Mouse (Mus musculus): ENCODE data around the gene Wdr47. TPM values are rescaled to one million over a fixed set of nuclear protein-coding genes. Genes with fewer than 3 reads are reported as not detected.
"Not testable (repeated sequence)": the region's sequence is repeated elsewhere in the genome, so short reads cannot be mapped to it uniquely, and the experiment has no call there.

The Wdr47 gene
- polyA plus RNA-seq, 1 experiment = 8.3 TPM

GRCm38 (mm10) chr3:108562777-108563271, 28.3 kb upstream of the Wdr47 start:
- peaks cover 15% of the 10 kb centered on the region for H3K36me3 ChIP-seq (ENCODE audit: control insufficient read depth, insufficient read depth, low read length)
- no peak for TF ChIP-seq POLR2A (IDR thresholded peaks at IDR 0.05; ENCODE audit: control insufficient read depth, extremely low read depth, insufficient read depth, low read length, poor library complexity)
- no peak for TF ChIP-seq CTCF (IDR thresholded peaks at IDR 0.05; ENCODE audit: borderline replicate concordance, control insufficient read depth, extremely low read depth, insufficient read depth, low read length, poor library complexity)
- WGBS = under 1% methylated on average over 15 of the region's 15 CpGs
- H3K4me1 ChIP-seq (replicated peaks; ENCODE audit: control insufficient read depth, insufficient read depth, low read length) = peaks cover 2% of the 10 kb centered on the region; the same call in 1 of the 2 replicates
- no peaks in the 10 kb centered on the region for H3K27me3 ChIP-seq (ENCODE audit: control insufficient read depth, insufficient read depth, low read length)
- peak; percentile 39 for DNase-seq
- H3K4me3 ChIP-seq (ENCODE audit: control insufficient read depth, insufficient read depth, low read length) = peak overlapping the region; percentile 32
- peak overlapping the region; percentile 90 for H3K27ac ChIP-seq (ENCODE audit: control insufficient read depth, insufficient read depth, low read length)

GRCm38 (mm10) chr3:108563309-108563708, 27.8 kb upstream of the Wdr47 start:
- peak; percentile 82 for DNase-seq
- WGBS = 2% methylated on average over 4 of the region's 4 CpGs
- Histone ChIP-seq H3K4me1 (replicated peaks; ENCODE audit: control insufficient read depth, insufficient read depth, low read length) (peaks cover 2% of the 10 kb centered on the region; the same call in 1 of the 2 replicates), H3K4me3 (ENCODE audit: control insufficient read depth, insufficient read depth, low read length) (no peak overlapping the region), H3K27ac (ENCODE audit: control insufficient read depth, insufficient read depth, low read length) (peak overlapping the region; percentile 90), H3K27me3 (ENCODE audit: control insufficient read depth, insufficient read depth, low read length) (no peaks in the 10 kb centered on the region), H3K36me3 (ENCODE audit: control insufficient read depth, insufficient read depth, low read length) (peaks cover 11% of the 10 kb centered on the region)
- TF ChIP-seq POLR2A (IDR thresholded peaks at IDR 0.05; ENCODE audit: control insufficient read depth, extremely low read depth, insufficient read depth, low read length, poor library complexity) = no peak
- TF ChIP-seq CTCF (IDR thresholded peaks at IDR 0.05; ENCODE audit: borderline replicate concordance, control insufficient read depth, extremely low read depth, insufficient read depth, low read length, poor library complexity) = no peak

- WGBS = 80% methylated on average over 15 of the region's 15 CpGs
- TF ChIP-seq CTCF (IDR thresholded peaks at IDR 0.05; ENCODE audit: borderline replicate concordance, control insufficient read depth, extremely low read depth, insufficient read depth, low read length, poor library complexity) (no peak), POLR2A (IDR thresholded peaks at IDR 0.05; ENCODE audit: control insufficient read depth, extremely low read depth, insufficient read depth, low read length, poor library complexity) (no peak)
- Histone ChIP-seq H3K27ac (ENCODE audit: control insufficient read depth, insufficient read depth, low read length) (no peak overlapping the region), H3K4me1 (replicated peaks; ENCODE audit: control insufficient read depth, insufficient read depth, low read length) (peaks cover 4% of the 10 kb centered on the region), H3K36me3 (ENCODE audit: control insufficient read depth, insufficient read depth, low read length) (no peaks in the 10 kb centered on the region), H3K27me3 (ENCODE audit: control insufficient read depth, insufficient read depth, low read length) (no peaks in the 10 kb centered on the region), H3K4me3 (ENCODE audit: control insufficient read depth, insufficient read depth, low read length) (no peak overlapping the region)
- no peak for DNase-seq
These were observed 22.8 kb upstream of the Wdr47 start for GRCm38 (mm10) chr3:108567990-108568877.

- H3K27ac ChIP-seq (ENCODE audit: control insufficient read depth, insufficient read depth, low read length); H3K36me3 ChIP-seq (ENCODE audit: control insufficient read depth, insufficient read depth, low read length); H3K27me3 ChIP-seq (ENCODE audit: control insufficient read depth, insufficient read depth, low read length); DNase-seq; H3K4me1 ChIP-seq (replicated peaks; ENCODE audit: control insufficient read depth, insufficient read depth, low read length); H3K4me3 ChIP-seq (ENCODE audit: control insufficient read depth, insufficient read depth, low read length): not testable (repeated sequence)
- 55% methylated on average over 3 of the region's 3 CpGs for WGBS
These were observed 21.4 kb upstream of the Wdr47 start for GRCm38 (mm10) chr3:108569636-108570035.

- no peaks in the 10 kb centered on the region for H3K27me3 ChIP-seq (ENCODE audit: control insufficient read depth, insufficient read depth, low read length)
- peaks cover 4% of the 10 kb centered on the region for H3K4me1 ChIP-seq (replicated peaks; ENCODE audit: control insufficient read depth, insufficient read depth, low read length)
- no peaks in the 10 kb centered on the region for H3K36me3 ChIP-seq (ENCODE audit: control insufficient read depth, insufficient read depth, low read length)
- H3K4me3 ChIP-seq (ENCODE audit: control insufficient read depth, insufficient read depth, low read length) = no peak overlapping the region
- DNase-seq = no peak
- H3K27ac ChIP-seq (ENCODE audit: control insufficient read depth, insufficient read depth, low read length) = no peak overlapping the region
- 85% methylated on average over 14 of the region's 14 CpGs for WGBS
- TF ChIP-seq CTCF (IDR thresholded peaks at IDR 0.05; ENCODE audit: borderline replicate concordance, control insufficient read depth, extremely low read depth, insufficient read depth, low read length, poor library complexity) = no peak
- no peak for TF ChIP-seq POLR2A (IDR thresholded peaks at IDR 0.05; ENCODE audit: control insufficient read depth, extremely low read depth, insufficient read depth, low read length, poor library complexity)
These were observed 20.3 kb upstream of the Wdr47 start for GRCm38 (mm10) chr3:108570813-108571212.

DNA sequence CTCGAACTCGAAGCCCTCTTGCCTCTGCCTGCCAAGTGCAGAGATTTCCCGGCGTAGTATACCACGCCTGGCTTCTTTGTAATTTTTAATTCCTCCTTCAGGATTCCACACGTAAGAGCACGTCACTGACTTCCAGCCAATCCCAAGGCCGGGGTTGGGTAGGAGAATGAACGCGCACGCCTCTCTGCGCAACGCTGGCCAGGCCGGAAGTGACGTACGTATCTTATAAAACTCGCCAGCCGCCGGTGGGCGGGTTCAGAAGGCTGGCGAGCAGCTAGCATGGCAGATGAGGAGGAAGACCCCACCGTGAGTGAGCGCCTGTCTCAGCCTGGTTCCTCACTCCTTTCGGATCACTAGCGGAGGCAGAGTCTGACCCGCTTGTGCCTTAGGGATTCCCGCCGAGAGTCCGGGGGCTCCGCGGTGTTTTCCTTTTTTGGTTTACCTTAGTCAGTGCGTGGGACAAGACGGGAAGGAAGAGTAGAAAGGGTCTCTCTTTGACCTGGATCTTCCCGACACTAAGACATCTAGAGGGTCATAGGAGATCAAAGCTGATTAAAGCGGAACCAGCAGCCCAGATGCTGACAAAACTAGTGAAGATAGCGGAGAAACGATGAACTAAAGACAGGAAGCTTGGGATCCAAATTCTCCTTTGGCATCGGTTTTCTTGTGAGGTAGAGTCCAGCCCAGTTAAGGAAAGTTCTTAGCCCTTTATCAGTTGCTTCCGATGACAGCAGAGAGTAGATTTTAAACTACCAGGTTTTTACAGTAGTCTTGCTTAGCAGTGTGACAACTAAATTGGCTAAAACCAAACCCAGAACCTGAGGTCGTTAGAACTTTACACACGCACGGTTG, 19.4 kb upstream of the Wdr47 start, which contains the start of gene Taf13:
Taf13 (plus strand) TSS at position 256 of the 852 bp plus-strand sequence.
- Histone ChIP-seq H3K4me3 (ENCODE audit: control insufficient read depth, insufficient read depth, low read length) (peak within 1 kb of the TSS; percentile 65), H3K4me1 (replicated peaks; ENCODE audit: control insufficient read depth, insufficient read depth, low read length) (peaks cover 4% of the 10 kb centered on the region), H3K27ac (ENCODE audit: control insufficient read depth, insufficient read depth, low read length) (no peak within 1 kb of the TSS), H3K27me3 (ENCODE audit: control insufficient read depth, insufficient read depth, low read length) (no peaks in the 10 kb centered on the region), H3K36me3 (ENCODE audit: control insufficient read depth, insufficient read depth, low read length) (no peaks in the 10 kb centered on the region)
- WGBS = under 1% methylated on average over 42 of the region's 42 CpGs
- TF ChIP-seq CTCF (IDR thresholded peaks at IDR 0.05; ENCODE audit: borderline replicate concordance, control insufficient read depth, extremely low read depth, insufficient read depth, low read length, poor library complexity) (0 out of 2 replicates have a peak, but pooled peaks have one; percentile 41), POLR2A (IDR thresholded peaks at IDR 0.05; ENCODE audit: control insufficient read depth, extremely low read depth, insufficient read depth, low read length, poor library complexity) (peak; percentile 100)
- DNase-seq = peak; percentile 97
